Mouse (Mus musculus): ENCODE measurements around the gene Urb2.

- TF ChIP-seq MYC (IDR thresholded peaks at IDR 0.05; ENCODE audit: low read depth, low read length) (no peak), POLR2A (IDR thresholded peaks at IDR 0.05; ENCODE audit: low read depth, low read length) (no peak), CTCF (conservative IDR thresholded peaks at IDR 0.05 in 1 of 2, IDR thresholded peaks at IDR 0.05 in 1 of 2; ENCODE audit: low read depth in 2 of 2, low read length in 2 of 2) (no peak), ZNF384 (IDR thresholded peaks at IDR 0.05; ENCODE audit: low read depth, low read length) (no peak), SMC3 (IDR thresholded peaks at IDR 0.05; ENCODE audit: low read depth, low read length) (no peak), UBTF (IDR thresholded peaks at IDR 0.05; ENCODE audit: low read depth, low read length) (no peak)
Observed at GRCm38 (mm10) chr8:124067059-124067750, 45.9 kb downstream of the Urb2 start.
